Mouse (Mus musculus): ENCODE data around the gene Depp1.
A peak's percentile ranks its signal among the peaks of the same experiment; 100 is the strongest.

GRCm38 (mm10) chr6:116697413-116697812, 47.0 kb downstream of the Depp1 start:
- TF ChIP-seq CTCF (IDR thresholded peaks at IDR 0.05; ENCODE audit: borderline replicate concordance, insufficient read depth, low read length) = peak; percentile 34; the same call in 1 of the 2 replicates
- TF ChIP-seq POLR2A (IDR thresholded peaks at IDR 0.05; ENCODE audit: low read depth, low read length) = no peak

All from embryonic fibroblast, embryonic 13.5 days (primary cell).